Comparison of ENCODE assay signal across 8 mouse cellular contexts in genomic region chr13:53285261-53285755, GRCm38 (mm10). TPM values are rescaled to one million over a fixed set of nuclear protein-coding genes. Genes with fewer than 3 reads are reported as not detected.
DNase-seq lines count a peak whose midpoint lies in the region; ATAC-seq and TF ChIP-seq lines count a peak whose summit lies in the region.

No protein-coding gene starts in this region.

- peaks cover 3% of the 10 kb centered on the region; the same call in 1 of the 2 replicates for H3K9me3 ChIP-seq in forebrain, embryonic 10.5 days
- no peaks in the 10 kb centered on the region for H3K9me3 ChIP-seq in hindbrain, embryonic 12.5 days (replicated peaks)
- no peaks in the 10 kb centered on the region for H3K9me3 ChIP-seq in liver, postnatal 0 days (ENCODE audit: low read length)
- no peaks in the 10 kb centered on the region for H3K9me3 ChIP-seq in stomach, postnatal 0 days (ENCODE audit: control insufficient read depth, low read length)

- under 1% methylated on average over 35 of the region's 35 CpGs for WGBS in forebrain, embryonic 10.5 days
- 1% methylated on average over 35 of the region's 35 CpGs for WGBS in hindbrain, embryonic 12.5 days
- 2% methylated on average over 35 of the region's 35 CpGs for WGBS in liver, postnatal 0 days (ENCODE audit: insufficient replicate concordance)
- 0% methylated on average over 35 of the region's 35 CpGs for WGBS in stomach, postnatal 0 days

- H3K36me3 ChIP-seq in forebrain, embryonic 10.5 days (replicated peaks) = no peaks in the 10 kb centered on the region
- no peaks in the 10 kb centered on the region for H3K36me3 ChIP-seq in hindbrain, embryonic 12.5 days
- no peaks in the 10 kb centered on the region for H3K36me3 ChIP-seq in liver, postnatal 0 days (replicated peaks; ENCODE audit: insufficient read depth, low read length)
- no peaks in the 10 kb centered on the region for H3K36me3 ChIP-seq in stomach, postnatal 0 days (ENCODE audit: control insufficient read depth, insufficient read depth, low read length)

- peak overlapping the region; percentile 93 for H3K27ac ChIP-seq in forebrain, embryonic 10.5 days
- H3K27ac ChIP-seq in hindbrain, embryonic 12.5 days = 0 out of 2 replicates have a peak overlapping the region, but pooled peaks have one; percentile 30
- H3K27ac ChIP-seq in liver, postnatal 0 days (ENCODE audit: low read depth) = no peak overlapping the region
- peak overlapping the region; percentile 78 for H3K27ac ChIP-seq in stomach, postnatal 0 days (replicated peaks)

- TF ChIP-seq EP300 in liver, postnatal 0 days (IDR thresholded peaks at IDR 0.05; ENCODE audit: low read depth) = no peak
- TF ChIP-seq EP300 in stomach, postnatal 0 days (optimal IDR thresholded peaks at IDR 0.05) = no peak

- peak overlapping the region; percentile 69 for H3K4me2 ChIP-seq in hindbrain, embryonic 12.5 days (replicated peaks)
- peak overlapping the region; percentile 45; the same call in 1 of the 2 replicates for H3K4me2 ChIP-seq in liver, postnatal 0 days (ENCODE audit: low read depth, low read length)
- H3K4me2 ChIP-seq in stomach, postnatal 0 days (replicated peaks; ENCODE audit: low read depth) = peak overlapping the region; percentile 81

- no peak for TF ChIP-seq CTCF in liver, postnatal 0 days (IDR thresholded peaks at IDR 0.05; ENCODE audit: low read depth)
- TF ChIP-seq CTCF in stomach, postnatal 0 days (IDR thresholded peaks at IDR 0.05; ENCODE audit: low read depth) = no peak

- peaks cover 62% of the 10 kb centered on the region for H3K4me1 ChIP-seq in forebrain, embryonic 10.5 days
- peaks cover 19% of the 10 kb centered on the region for H3K4me1 ChIP-seq in hindbrain, embryonic 12.5 days
- H3K4me1 ChIP-seq in liver, postnatal 0 days (ENCODE audit: insufficient read depth) = peaks cover 3% of the 10 kb centered on the region; the same call in 1 of the 2 replicates
- H3K4me1 ChIP-seq in stomach, postnatal 0 days (replicated peaks; ENCODE audit: control insufficient read depth, insufficient read depth) = peaks cover 2% of the 10 kb centered on the region; the same call in 1 of the 2 replicates

- peaks cover 66% of the 10 kb centered on the region for H3K27me3 ChIP-seq in forebrain, embryonic 10.5 days (ENCODE audit: poor library complexity, severe bottlenecking)
- peaks cover 27% of the 10 kb centered on the region for H3K27me3 ChIP-seq in hindbrain, embryonic 12.5 days
- peaks cover 46% of the 10 kb centered on the region for H3K27me3 ChIP-seq in liver, postnatal 0 days (ENCODE audit: insufficient read depth, low read length)
- no peaks in the 10 kb centered on the region for H3K27me3 ChIP-seq in stomach, postnatal 0 days (ENCODE audit: control insufficient read depth, insufficient read depth, low read length)

- peak; percentile 41 for DNase-seq in urinary bladder, adult 2 months (ENCODE audit: low spot score)
- no peak for DNase-seq in urinary bladder, postnatal 14 days (ENCODE audit: low spot score)
- DNase-seq in forebrain, embryonic 10.5 days (ENCODE audit: extremely low spot score, low spot score) = peak; percentile 55
- DNase-seq in liver, postnatal 0 days = no peak
- DNase-seq in stomach, postnatal 0 days (ENCODE audit: low spot score) = no peak
- no peak for DNase-seq in right cerebral cortex, postnatal 36 days (ENCODE audit: low spot score in 2 of 2)
- no peak for DNase-seq in thymus, adult 18-20 months

- peak overlapping the region; percentile 75 for H3K4me3 ChIP-seq in forebrain, embryonic 10.5 days
- peak overlapping the region; percentile 48 for H3K4me3 ChIP-seq in hindbrain, embryonic 12.5 days
- peak overlapping the region; percentile 26 for H3K4me3 ChIP-seq in liver, postnatal 0 days (ENCODE audit: low read depth, low read length)
- peak overlapping the region; percentile 70 for H3K4me3 ChIP-seq in stomach, postnatal 0 days (ENCODE audit: low read depth, low read length)

- 0 out of 2 replicates have a peak, but pooled peaks have one; percentile 61 for ATAC-seq in hindbrain, embryonic 12.5 days (ENCODE audit: low FRiP score)
- no peak for ATAC-seq in liver, postnatal 0 days
- peak; percentile 28 for ATAC-seq in stomach, postnatal 0 days (ENCODE audit: low FRiP score, low TSS enrichment)

- peak overlapping the region; percentile 64 for H3K9ac ChIP-seq in hindbrain, embryonic 12.5 days
- no peak overlapping the region for H3K9ac ChIP-seq in liver, postnatal 0 days (replicated peaks)
- peak overlapping the region; percentile 82 for H3K9ac ChIP-seq in stomach, postnatal 0 days (ENCODE audit: low read length)

RNA-seq across cellular contexts. Expression of gene Ror2, which starts 0.6 kb away (rescaled TPM):
- polyA plus RNA-seq in urinary bladder, adult 2 months (2012; rRNA removed) = 8.6 and 11.7 TPM in 2 replicates
- 17.1 and 18.1 TPM in 2 replicates for polyA plus RNA-seq in forebrain, embryonic 10.5 days (2016; fragmentation: Nextera tagmentation; extraction: Ambion mirVana)
- 16.7 and 17.8 TPM in 2 replicates for polyA plus RNA-seq in hindbrain, embryonic 12.5 days (2016; fragmentation: Nextera tagmentation; extraction: Ambion mirVana)
- 0.05 and 0.18 TPM in 2 replicates for polyA plus RNA-seq in liver, postnatal 0 days (2015; fragmentation: Nextera tagmentation; extraction: Ambion mirVana)
- 5.7 and 6.9 TPM in 2 replicates for polyA plus RNA-seq in stomach, postnatal 0 days (2015; fragmentation: Nextera tagmentation; extraction: Ambion mirVana)

Comparison
In these comparisons a context has a peak if more than half of its experiments do, and no peak if none do; other contexts are left out.
1. DNase-seq: peak in urinary bladder, adult 2 months (single experiment) and forebrain, embryonic 10.5 days (single experiment); none in urinary bladder, postnatal 14 days (single experiment), liver, postnatal 0 days (single experiment), stomach, postnatal 0 days (single experiment), right cerebral cortex, postnatal 36 days (0 of 2) and thymus, adult 18-20 months (0 of 2).
2. Peak in every context shown above with its lines, with median percentiles within 50 percentile points of each other: H3K4me3 ChIP-seq and H3K4me2 ChIP-seq.